Mouse (Mus musculus): ENCODE data around the gene Banp.

DNA sequence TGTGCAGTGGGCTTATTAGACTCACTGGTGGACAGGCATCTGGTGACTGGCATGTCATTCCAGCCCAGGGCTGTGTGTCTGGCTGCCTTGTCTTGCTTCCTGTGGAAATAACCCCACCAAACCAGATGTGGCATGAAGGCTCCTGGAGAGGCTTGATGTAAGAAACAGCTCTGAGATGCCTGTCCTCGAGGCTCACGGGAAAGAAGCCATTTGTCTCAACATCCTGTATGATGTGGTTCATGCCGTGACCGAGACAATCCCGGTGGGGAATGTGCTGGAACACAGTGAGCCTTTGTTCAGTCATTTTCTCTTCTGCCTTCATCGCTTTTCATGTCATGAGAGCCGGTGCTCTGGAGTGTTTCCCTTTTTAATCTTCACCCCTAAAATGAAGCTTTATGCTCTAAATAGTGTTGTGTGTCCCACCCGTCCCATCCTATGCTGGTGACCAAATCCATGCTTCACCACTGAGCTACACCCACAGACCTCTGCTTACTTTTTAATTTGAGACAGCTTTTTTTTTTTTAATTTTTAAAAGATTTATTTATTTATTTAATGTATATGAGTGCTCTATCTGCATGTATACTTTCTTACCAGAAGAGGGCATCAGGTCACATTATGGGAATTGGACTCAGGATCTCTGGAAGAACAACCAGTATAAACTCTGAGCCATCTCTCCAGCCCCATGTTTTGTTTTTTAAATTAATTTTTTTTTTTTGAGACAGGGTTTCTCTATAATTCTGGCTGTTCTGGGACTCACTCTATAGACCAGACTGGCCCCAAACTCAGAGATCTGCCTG is 15.4 kb downstream of the Banp start:
- peak; percentile 55; the same call in 1 of the 2 replicates for TF ChIP-seq EP300 (IDR thresholded peaks at IDR 0.05; ENCODE audit: insufficient read depth, low read depth, low read length)
- peak; percentile 52 for TF ChIP-seq CTCF (IDR thresholded peaks at IDR 0.05)
- TF ChIP-seq POLR2A (IDR thresholded peaks at IDR 0.05; ENCODE audit: insufficient read depth, low read depth, low read length) = no peak
